Mouse (Mus musculus): Measurements from ENCODE around the gene Nckap1. TPM values are rescaled to one million over a fixed set of nuclear protein-coding genes. Genes with fewer than 3 reads are reported as not detected.

The Nckap1 gene
- total and polyA plus RNA-seq, 2 experiments from 2014 or later, result 82.5 to 136 TPM

GRCm38 (mm10) chr2:80612796-80613195 lies 31.6 kb upstream of the Nckap1 start:
- no peak overlapping the region for H3K4me3 ChIP-seq (ENCODE audit: low read depth, low read length)
- no peak overlapping the region for H3K4me2 ChIP-seq (ENCODE audit: low read depth, low read length, poor library complexity, severe bottlenecking)
- TF ChIP-seq CTCF (IDR thresholded peaks at IDR 0.05), result no peak
- peak; percentile 46 for DNase-seq (ENCODE audit: low spot score)
- ATAC-seq (ENCODE audit: low FRiP score), result no peak
- 69% methylated on average over 2 of the region's 2 CpGs for WGBS
- H3K27me3 ChIP-seq (ENCODE audit: insufficient read depth, low read length), result no peaks in the 10 kb centered on the region
- peaks cover under 1% of the 10 kb centered on the region; the same call in 1 of the 2 replicates for H3K4me1 ChIP-seq (ENCODE audit: insufficient read depth, low read length)
- H3K27ac ChIP-seq (ENCODE audit: low read depth, low read length), result no peak overlapping the region
- no peaks in the 10 kb centered on the region for H3K36me3 ChIP-seq (ENCODE audit: insufficient read depth, low read length)
- H3K9me3 ChIP-seq (ENCODE audit: low read length), result no peaks in the 10 kb centered on the region
- H3K9ac ChIP-seq (replicated peaks; ENCODE audit: low read length, poor library complexity, severe bottlenecking), result no peak overlapping the region

GRCm38 (mm10) chr2:80612286-80612685 lies 31.1 kb upstream of the Nckap1 start:
- DNase-seq (ENCODE audit: low spot score), result peak; percentile 18
- no peak overlapping the region for H3K27ac ChIP-seq (ENCODE audit: low read depth, low read length)
- H3K4me2 ChIP-seq (ENCODE audit: low read depth, low read length, poor library complexity, severe bottlenecking), result no peak overlapping the region
- H3K4me1 ChIP-seq (ENCODE audit: insufficient read depth, low read length), result no peaks in the 10 kb centered on the region
- no peaks in the 10 kb centered on the region for H3K27me3 ChIP-seq (ENCODE audit: insufficient read depth, low read length)
- H3K9me3 ChIP-seq (ENCODE audit: low read length), result no peaks in the 10 kb centered on the region
- no peak for ATAC-seq (ENCODE audit: low FRiP score)
- H3K4me3 ChIP-seq (ENCODE audit: low read depth, low read length), result no peak overlapping the region
- H3K9ac ChIP-seq (replicated peaks; ENCODE audit: low read length, poor library complexity, severe bottlenecking), result no peak overlapping the region
- no peak for TF ChIP-seq CTCF (IDR thresholded peaks at IDR 0.05)
- H3K36me3 ChIP-seq (ENCODE audit: insufficient read depth, low read length), result no peaks in the 10 kb centered on the region
- WGBS, result 67% methylated on average over 1 of the region's 1 CpGs

- Histone ChIP-seq H3K27ac (ENCODE audit: low read depth, low read length) (no peak overlapping the region), H3K9ac (replicated peaks; ENCODE audit: low read length, poor library complexity, severe bottlenecking) (no peak overlapping the region), H3K4me1 (ENCODE audit: insufficient read depth, low read length) (no peaks in the 10 kb centered on the region), H3K36me3 (ENCODE audit: insufficient read depth, low read length) (no peaks in the 10 kb centered on the region), H3K4me2 (ENCODE audit: low read depth, low read length, poor library complexity, severe bottlenecking) (no peak overlapping the region), H3K4me3 (ENCODE audit: low read depth, low read length) (no peak overlapping the region), H3K9me3 (ENCODE audit: low read length) (no peaks in the 10 kb centered on the region), H3K27me3 (ENCODE audit: insufficient read depth, low read length) (no peaks in the 10 kb centered on the region)
- ATAC-seq (ENCODE audit: low FRiP score) (no peak), DNase-seq (ENCODE audit: low spot score) (peak; percentile 40)
- WGBS, result 76% methylated on average over 19 of the region's 19 CpGs
- TF ChIP-seq CTCF (IDR thresholded peaks at IDR 0.05), result no peak
Measured at GRCm38 (mm10) chr2:80603771-80604426, 22.7 kb upstream of the Nckap1 start.

GRCm38 (mm10) chr2:80602756-80603155 lies 21.6 kb upstream of the Nckap1 start:
- no peaks in the 10 kb centered on the region for H3K27me3 ChIP-seq (ENCODE audit: insufficient read depth, low read length)
- H3K4me3 ChIP-seq (ENCODE audit: low read depth, low read length), result no peak overlapping the region
- no peak for DNase-seq (ENCODE audit: low spot score)
- H3K27ac ChIP-seq (ENCODE audit: low read depth, low read length), result no peak overlapping the region
- H3K9ac ChIP-seq (replicated peaks; ENCODE audit: low read length, poor library complexity, severe bottlenecking), result no peak overlapping the region
- H3K4me1 ChIP-seq (ENCODE audit: insufficient read depth, low read length), result no peaks in the 10 kb centered on the region
- no peak for ATAC-seq (ENCODE audit: low FRiP score)
- H3K4me2 ChIP-seq (ENCODE audit: low read depth, low read length, poor library complexity, severe bottlenecking), result no peak overlapping the region
- no peaks in the 10 kb centered on the region for H3K36me3 ChIP-seq (ENCODE audit: insufficient read depth, low read length)
- no peaks in the 10 kb centered on the region for H3K9me3 ChIP-seq (ENCODE audit: low read length)
- 95% methylated on average over 12 of the region's 13 CpGs for WGBS
- no peak for TF ChIP-seq CTCF (IDR thresholded peaks at IDR 0.05)

GRCm38 (mm10) chr2:80600611-80601010 lies 19.4 kb upstream of the Nckap1 start:
- H3K27ac ChIP-seq (ENCODE audit: low read depth, low read length), result no peak overlapping the region
- ATAC-seq (ENCODE audit: low FRiP score), result no peak

GRCm38 (mm10) chr2:80599850-80600249 lies 18.7 kb upstream of the Nckap1 start:
- ATAC-seq (ENCODE audit: low FRiP score), result no peak
- Histone ChIP-seq H3K36me3 (ENCODE audit: insufficient read depth, low read length) (no peaks in the 10 kb centered on the region), H3K4me3 (ENCODE audit: low read depth, low read length) (no peak overlapping the region), H3K9me3 (ENCODE audit: low read length) (no peaks in the 10 kb centered on the region), H3K9ac (replicated peaks; ENCODE audit: low read length, poor library complexity, severe bottlenecking) (no peak overlapping the region), H3K4me2 (ENCODE audit: low read depth, low read length, poor library complexity, severe bottlenecking) (no peak overlapping the region), H3K27ac (ENCODE audit: low read depth, low read length) (no peak overlapping the region), H3K4me1 (ENCODE audit: insufficient read depth, low read length) (no peaks in the 10 kb centered on the region), H3K27me3 (ENCODE audit: insufficient read depth, low read length) (no peaks in the 10 kb centered on the region)
- DNase-seq (ENCODE audit: low spot score), result no peak
- no peak for TF ChIP-seq CTCF (IDR thresholded peaks at IDR 0.05)
- WGBS, result 82% methylated on average over 3 of the region's 3 CpGs

More at GRCm38 (mm10) chr2:80600611-80601010, 19.4 kb upstream of the Nckap1 start:
- Histone ChIP-seq H3K4me2 (ENCODE audit: low read depth, low read length, poor library complexity, severe bottlenecking) (no peak overlapping the region), H3K9ac (replicated peaks; ENCODE audit: low read length, poor library complexity, severe bottlenecking) (no peak overlapping the region), H3K36me3 (ENCODE audit: insufficient read depth, low read length) (no peaks in the 10 kb centered on the region), H3K27me3 (ENCODE audit: insufficient read depth, low read length) (no peaks in the 10 kb centered on the region), H3K4me3 (ENCODE audit: low read depth, low read length) (no peak overlapping the region), H3K4me1 (ENCODE audit: insufficient read depth, low read length) (no peaks in the 10 kb centered on the region), H3K9me3 (ENCODE audit: low read length) (no peaks in the 10 kb centered on the region)
- no peak for TF ChIP-seq CTCF (IDR thresholded peaks at IDR 0.05)
- DNase-seq (ENCODE audit: low spot score), result no peak
